Mouse (Mus musculus) stomach, embryonic 16.5 days (tissue): ENCODE measurements around the gene Mycbp2. TPM values are rescaled to one million over a fixed set of nuclear protein-coding genes. Genes with fewer than 3 reads are reported as not detected.

Source experiments
- ATAC-seq: fragments of 200-750 bp; cut with Nextera tagmentation; 2 replicates; pipeline ENCODE4 v1.8.0; 2017; ENCODE audit warnings: moderate number of reproducible peaks, moderate TSS enrichment; ENCODE audit not compliant: insufficient read depth, low FRiP score
- H3K27ac ChIP-seq: fragments of 300-500 bp; sonication (generic); 2 replicates; pipeline ENCODE4 v1.5.1; 2014; ENCODE audit warnings: low read length
- H3K27me3 ChIP-seq: fragments of 300-500 bp; sonication (generic); 2 replicates; pipeline ENCODE4 v1.6.1; 2014; ENCODE audit warnings: low read length, control low read depth, mixed read lengths; ENCODE audit not compliant: control insufficient read depth, insufficient read depth
- H3K36me3 ChIP-seq: fragments of 300-500 bp; sonication (generic); 2 replicates; pipeline ENCODE4 v1.6.1; 2014; ENCODE audit warnings: low read length; ENCODE audit not compliant: control insufficient read depth, insufficient read depth
- H3K4me1 ChIP-seq: fragments of 300-500 bp; sonication (generic); 2 replicates; pipeline ENCODE4 v1.6.1; 2014; ENCODE audit warnings: low read length, control low read depth, mixed read lengths; ENCODE audit not compliant: control insufficient read depth, insufficient read depth
- H3K4me2 ChIP-seq: fragments of 300-500 bp; sonication (generic); 2 replicates; pipeline ENCODE4 v1.6.1; 2014; ENCODE audit warnings: low read depth, low read length, mixed read lengths
- H3K4me3 ChIP-seq: fragments of 300-500 bp; sonication (generic); replicated peaks from 2 replicates; pipeline ENCODE4 v1.5.1; 2014; ENCODE audit warnings: mild to moderate bottlenecking, low read length
- H3K9ac ChIP-seq: fragments of 300-500 bp; sonication (generic); 2 replicates; pipeline ENCODE4 v1.6.1; 2014; ENCODE audit warnings: low read length
- H3K9me3 ChIP-seq: fragments of 300-500 bp; sonication (generic); replicated peaks from 2 replicates; pipeline ENCODE4 v1.6.1; 2016; ENCODE audit warnings: low read length, control low read depth; ENCODE audit not compliant: control insufficient read depth
- WGBS: fragments of 180-500 bp; shearing (Covaris S2); extraction: QIAGEN DNeasy Blood & Tissue Kit; methylation state at CpG from one replicate; pipeline ENCODE4 v1.1.7; 2014; 5-methylcytosine and 5-hydroxymethylcytosine counted together
- polyA plus RNA-seq: library from polyadenylated mRNA; unstranded; fragments of >200 nt; fragmentation: Nextera tagmentation; extraction: Ambion mirVana; gene quantifications from 2 replicates; pipeline ENCODE4 v1.2.1, GENCODE M21; 2015

The Mycbp2 gene
- polyA plus RNA-seq, 1 experiment from 2014 or later = 20.1 TPM

DNA sequence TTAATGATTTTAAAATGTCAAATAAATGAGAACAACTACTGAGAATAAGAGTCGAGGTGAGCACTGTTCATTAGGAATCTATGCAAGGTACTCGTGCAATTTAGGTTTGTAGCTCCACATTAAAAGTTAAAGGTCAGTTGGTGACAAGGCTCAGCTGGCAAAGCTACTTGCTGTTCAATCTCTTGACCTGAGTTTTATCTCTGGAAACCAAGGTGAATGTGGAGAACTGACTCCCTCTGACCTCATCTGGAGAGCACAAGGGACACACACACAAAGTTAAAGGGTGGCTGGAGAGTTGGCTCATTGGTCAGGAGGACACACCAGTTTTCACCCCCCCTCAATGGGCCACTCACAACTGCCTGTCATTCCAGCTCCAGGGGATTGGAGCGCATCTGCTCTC is 245.4 kb downstream of the Mycbp2 start:
- ATAC-seq = no peak
- 56% methylated on average over 3 of the region's 3 CpGs for WGBS

DNA sequence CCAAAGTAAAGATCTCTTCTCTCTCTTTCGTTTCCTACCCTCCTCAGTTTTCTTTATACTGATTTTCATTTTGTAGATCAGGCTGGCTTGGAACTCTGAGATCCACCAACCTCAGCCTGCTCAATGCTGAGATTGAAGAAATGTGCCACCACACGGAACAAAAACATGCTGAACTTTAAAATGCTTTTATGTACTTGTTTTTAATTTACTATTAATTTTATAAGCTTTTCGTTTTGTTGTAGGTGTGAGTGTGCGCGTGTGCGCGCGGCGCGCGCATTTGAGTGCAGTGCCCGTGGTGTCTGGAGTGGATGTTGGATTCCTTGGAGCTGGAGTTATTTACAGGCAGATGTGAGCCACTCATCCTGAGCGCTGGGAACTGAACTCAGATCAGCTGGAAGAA is 246.3 kb downstream of the Mycbp2 start:
- WGBS = 74% methylated on average over 13 of the region's 13 CpGs
- Histone ChIP-seq H3K9me3 (no peaks in the 10 kb centered on the region), H3K9ac (no peak overlapping the region), H3K27me3 (no peaks in the 10 kb centered on the region), H3K36me3 (0 out of 2 replicates have a peak, but pooled peaks cover 1% of the 10 kb centered on the region), H3K27ac (peak overlapping the region; percentile 57), H3K4me2 (no peak overlapping the region), H3K4me1 (peaks cover 23% of the 10 kb centered on the region; the same call in 1 of the 2 replicates), H3K4me3 (no peak overlapping the region)
- no peak for ATAC-seq

More for the DNA sequence above, 245.4 kb downstream of the Mycbp2 start:
- Histone ChIP-seq H3K9ac (no peak overlapping the region), H3K4me1 (peaks cover 22% of the 10 kb centered on the region; the same call in 1 of the 2 replicates), H3K27ac (no peak overlapping the region; the same call in 1 of the 2 replicates), H3K4me2 (no peak overlapping the region), H3K9me3 (no peaks in the 10 kb centered on the region), H3K4me3 (no peak overlapping the region), H3K36me3 (no peaks in the 10 kb centered on the region), H3K27me3 (no peaks in the 10 kb centered on the region)

DNA sequence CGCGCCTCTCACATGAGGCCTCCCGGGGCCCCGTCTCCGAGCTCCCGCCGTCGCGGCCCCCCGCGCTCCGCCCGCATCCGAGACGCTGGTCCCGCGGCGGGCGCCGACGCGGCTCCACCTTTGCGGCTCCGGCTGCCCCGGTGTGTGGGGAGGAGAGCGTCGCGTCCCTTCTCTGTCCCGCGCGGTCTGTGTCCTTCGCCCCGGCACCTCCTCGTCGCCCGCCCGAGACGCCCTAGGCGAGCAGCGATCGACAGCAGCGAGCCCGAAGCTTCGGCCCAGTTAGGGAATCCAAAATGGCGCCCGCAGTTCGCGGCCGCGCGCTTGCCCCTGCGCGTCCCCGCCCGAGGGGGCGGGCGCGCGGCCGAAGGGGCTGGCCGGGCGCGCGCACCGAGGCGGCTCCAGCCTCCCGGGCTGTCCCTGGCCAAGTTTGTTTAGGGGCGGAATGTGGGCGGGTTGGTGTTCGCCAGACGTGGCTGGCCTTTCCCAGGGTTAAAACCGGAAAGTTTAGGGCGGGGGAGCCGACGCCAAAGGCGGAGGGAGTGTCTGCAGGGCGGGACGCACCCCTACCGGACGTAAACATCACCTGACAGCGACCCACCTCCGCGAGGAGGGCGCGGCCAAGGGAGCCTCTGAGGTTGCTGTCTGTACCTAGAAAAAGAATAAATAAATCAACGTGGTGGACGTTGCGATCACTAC is 247.2 kb downstream of the Mycbp2 start, which contains the start of gene Fbxl3:
Gene Fbxl3, minus strand, starts transcription at position 329 of the 696 bp plus-strand sequence.
- H3K4me3 ChIP-seq = peak within 1 kb of the TSS; percentile 87
- H3K4me2 ChIP-seq = peak within 1 kb of the TSS; percentile 60
- 0% methylated on average over 73 of the region's 88 CpGs for WGBS
- H3K9ac ChIP-seq = peak within 1 kb of the TSS; percentile 100
- H3K27ac ChIP-seq = peak within 1 kb of the TSS; percentile 99
- H3K36me3 ChIP-seq = 0 out of 2 replicates have a peak, but pooled peaks cover 5% of the 10 kb centered on the region
- no peaks in the 10 kb centered on the region for H3K27me3 ChIP-seq
- no peaks in the 10 kb centered on the region for H3K9me3 ChIP-seq
- peak; percentile 94 for ATAC-seq
- H3K4me1 ChIP-seq = peaks cover 23% of the 10 kb centered on the region; the same call in 1 of the 2 replicates

DNA sequence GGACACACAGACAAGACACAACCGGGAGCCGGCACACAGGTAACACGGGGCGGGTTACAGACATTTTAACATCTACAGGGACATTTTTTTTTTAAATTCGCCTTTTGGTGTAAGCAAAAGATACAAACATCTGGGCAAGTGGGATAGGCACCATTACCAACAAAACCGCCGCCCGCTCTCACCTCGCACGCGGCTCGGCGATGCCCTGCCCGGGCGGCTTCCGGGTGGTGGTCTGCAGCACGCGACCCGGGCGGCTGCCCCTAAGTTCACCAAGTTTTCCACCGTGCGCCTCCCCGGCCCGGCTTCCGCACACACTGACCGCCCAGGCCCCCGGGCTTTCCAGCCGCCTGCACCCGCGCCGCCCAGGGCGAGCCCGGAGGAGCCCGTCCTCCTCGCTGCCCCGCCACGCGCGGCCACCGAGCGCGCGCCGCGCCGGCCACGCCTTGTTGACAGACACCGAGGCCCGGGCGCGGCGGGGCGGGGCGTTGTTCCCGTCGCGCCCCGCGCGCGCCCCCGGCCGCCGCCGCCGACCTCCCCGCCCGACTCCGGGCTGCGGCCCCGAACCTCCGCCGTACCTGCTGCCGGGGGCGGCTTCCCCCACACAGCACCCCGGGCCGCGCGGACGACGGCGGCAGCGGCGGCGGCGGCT is 247.9 kb downstream of the Mycbp2 start:
- Histone ChIP-seq H3K9me3 (no peaks in the 10 kb centered on the region), H3K27me3 (no peaks in the 10 kb centered on the region), H3K9ac (peak overlapping the region; percentile 100), H3K4me1 (peaks cover 23% of the 10 kb centered on the region; the same call in 1 of the 2 replicates), H3K4me3 (peak overlapping the region; percentile 87), H3K36me3 (0 out of 2 replicates have a peak, but pooled peaks cover 5% of the 10 kb centered on the region), H3K4me2 (peak overlapping the region; percentile 60), H3K27ac (peak overlapping the region; percentile 99)
- peak; percentile 86 for ATAC-seq
- WGBS = 0% methylated on average over 61 of the region's 86 CpGs

DNA sequence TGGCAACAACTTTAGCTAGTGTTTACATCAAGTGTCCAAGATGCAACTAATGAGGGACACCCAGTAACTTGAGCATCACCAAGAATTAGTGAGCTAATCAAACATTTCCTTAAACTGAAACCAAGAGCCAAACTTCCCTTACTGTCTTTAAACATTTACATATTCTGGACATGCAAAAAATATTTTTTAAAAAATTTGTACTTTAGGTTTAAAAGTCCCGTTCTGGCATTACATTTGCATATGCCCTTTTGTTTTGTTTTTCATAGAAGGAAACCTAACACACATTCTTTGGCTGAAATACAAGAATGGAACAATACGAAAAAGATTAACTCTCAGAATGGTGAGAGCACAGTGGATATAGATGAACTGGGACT is 248.4 kb downstream of the Mycbp2 start:
- Histone ChIP-seq H3K4me1 (peaks cover 23% of the 10 kb centered on the region; the same call in 1 of the 2 replicates), H3K4me3 (peak overlapping the region; percentile 87), H3K27me3 (no peaks in the 10 kb centered on the region), H3K4me2 (peak overlapping the region; percentile 56), H3K9me3 (no peaks in the 10 kb centered on the region), H3K9ac (peak overlapping the region; percentile 100), H3K36me3 (0 out of 2 replicates have a peak, but pooled peaks cover 5% of the 10 kb centered on the region), H3K27ac (peak overlapping the region; percentile 99)
- WGBS = under 1% methylated on average over 2 of the region's 2 CpGs
- no peak for ATAC-seq

DNA sequence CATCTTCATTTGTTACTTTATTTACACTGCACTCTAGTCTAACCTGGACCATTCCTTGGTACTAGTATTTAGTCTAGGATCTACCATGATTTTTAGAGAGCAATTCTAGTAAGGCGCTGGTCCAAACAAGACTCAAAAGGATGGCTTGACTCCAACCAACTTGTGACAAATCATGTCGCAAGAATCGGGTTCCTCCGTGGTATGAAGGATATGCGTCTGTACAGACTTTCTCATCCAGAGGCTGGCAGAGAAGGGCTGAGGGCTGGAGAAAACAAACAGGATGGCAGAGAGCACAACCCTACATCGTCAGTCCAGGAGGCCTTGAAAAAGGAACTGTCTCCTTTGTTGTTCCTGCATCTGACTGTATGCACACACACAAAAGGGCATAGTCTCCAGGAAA is 250.0 kb downstream of the Mycbp2 start:
- Histone ChIP-seq H3K27me3 (no peaks in the 10 kb centered on the region), H3K4me2 (no peak overlapping the region), H3K4me1 (peaks cover 20% of the 10 kb centered on the region), H3K9ac (no peak overlapping the region), H3K27ac (no peak overlapping the region), H3K36me3 (0 out of 2 replicates have a peak, but pooled peaks cover 5% of the 10 kb centered on the region), H3K9me3 (no peaks in the 10 kb centered on the region), H3K4me3 (no peak overlapping the region)
- ATAC-seq = no peak
- WGBS = 73% methylated on average over 6 of the region's 6 CpGs

DNA sequence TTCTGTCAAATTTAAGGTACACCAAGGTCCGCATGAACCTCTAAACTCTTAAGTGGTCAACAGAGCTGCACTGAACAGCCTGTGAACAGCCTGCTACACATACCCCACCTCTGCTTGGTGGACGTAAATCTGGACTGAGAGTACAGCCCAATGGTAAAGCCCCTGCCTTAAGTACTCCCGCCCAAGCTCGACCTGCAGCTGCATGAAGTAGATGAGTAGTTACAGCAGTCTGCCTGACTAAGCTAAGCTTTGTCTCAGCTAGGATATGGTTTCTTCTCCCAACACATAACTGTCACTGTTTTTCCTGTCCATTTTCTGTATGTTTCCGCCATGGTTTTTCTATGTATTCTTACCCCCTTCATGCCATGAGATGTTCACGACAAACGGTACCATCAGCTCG is 250.8 kb downstream of the Mycbp2 start:
- H3K9ac ChIP-seq = no peak overlapping the region
- no peak for ATAC-seq
- H3K4me2 ChIP-seq = no peak overlapping the region
- no peak overlapping the region for H3K4me3 ChIP-seq
- H3K36me3 ChIP-seq = 0 out of 2 replicates have a peak, but pooled peaks cover 5% of the 10 kb centered on the region
- H3K4me1 ChIP-seq = peaks cover 18% of the 10 kb centered on the region
- H3K27me3 ChIP-seq = no peaks in the 10 kb centered on the region
- H3K27ac ChIP-seq = no peak overlapping the region
- WGBS = 90% methylated on average over 8 of the region's 8 CpGs
- no peaks in the 10 kb centered on the region for H3K9me3 ChIP-seq

DNA sequence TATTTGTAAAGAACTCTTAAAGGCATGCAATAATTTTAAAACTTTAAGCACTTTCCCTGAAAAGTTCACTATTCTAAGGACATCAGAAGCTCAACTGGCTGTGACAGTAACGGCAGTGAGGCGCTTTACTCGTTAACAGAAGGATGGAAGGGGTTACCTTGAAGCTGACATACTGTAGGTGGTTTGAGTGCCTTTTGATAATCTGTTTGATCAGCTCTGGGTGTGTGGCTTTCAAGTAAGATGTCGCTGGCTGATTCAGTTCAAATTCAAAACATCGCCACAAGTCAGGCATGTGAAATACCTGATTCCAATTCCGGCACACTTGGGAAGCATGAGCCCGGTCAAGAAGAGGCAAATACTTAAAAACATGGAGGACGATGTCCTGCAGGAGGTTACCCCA is 251.6 kb downstream of the Mycbp2 start:
- no peak overlapping the region for H3K27ac ChIP-seq
- WGBS = 86% methylated on average over 8 of the region's 8 CpGs
- H3K4me3 ChIP-seq = no peak overlapping the region
- no peak overlapping the region for H3K4me2 ChIP-seq
- H3K27me3 ChIP-seq = no peaks in the 10 kb centered on the region
- H3K9ac ChIP-seq = no peak overlapping the region
- peaks cover 18% of the 10 kb centered on the region for H3K4me1 ChIP-seq
- ATAC-seq = no peak
- H3K9me3 ChIP-seq = no peaks in the 10 kb centered on the region
- H3K36me3 ChIP-seq = 0 out of 2 replicates have a peak, but pooled peaks cover 5% of the 10 kb centered on the region

DNA sequence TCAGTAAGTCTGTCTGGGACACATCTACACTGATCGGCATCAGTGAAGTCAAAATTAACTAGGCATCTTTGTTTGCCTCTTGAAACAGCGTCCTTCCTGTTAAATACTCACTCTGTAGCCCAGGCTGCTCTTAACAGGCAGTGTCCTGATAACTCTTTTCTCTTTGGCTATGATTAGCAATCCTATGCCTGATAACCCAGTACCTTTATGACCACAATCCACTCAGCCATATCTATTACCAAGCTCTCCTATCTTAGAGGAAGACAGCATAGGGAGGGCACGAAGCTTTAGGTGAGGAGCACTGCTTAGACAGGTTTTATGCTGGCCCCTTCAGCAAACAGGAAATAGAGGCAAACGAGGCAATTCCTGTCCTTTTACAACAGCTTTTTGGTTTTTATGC is 252.9 kb downstream of the Mycbp2 start:
- H3K27me3 ChIP-seq = no peaks in the 10 kb centered on the region
- ATAC-seq = no peak
- H3K4me1 ChIP-seq = peaks cover 18% of the 10 kb centered on the region
- H3K9ac ChIP-seq = no peak overlapping the region
- H3K4me3 ChIP-seq = no peak overlapping the region
- no peaks in the 10 kb centered on the region for H3K9me3 ChIP-seq
- H3K36me3 ChIP-seq = 0 out of 2 replicates have a peak, but pooled peaks cover 5% of the 10 kb centered on the region
- WGBS = 50% methylated on average over 4 of the region's 4 CpGs
- no peak overlapping the region for H3K4me2 ChIP-seq
- no peak overlapping the region for H3K27ac ChIP-seq
